Mouse (Mus musculus) telencephalon, adult 2 months (tissue): ENCODE measurements at regions not wholly inside any gene's neighbourhood (a gene's known extent, or its start where the extent isn't known, plus 50 kb on each side); places are given as distances from the start of the nearest gene placed in this dataset.

Experiments used
- DNase-seq: peaks from one replicate; pipeline ENCODE4 v3.0.0-alpha.2; 2011; ENCODE audit warnings: low read depth, low spot score

DNA sequence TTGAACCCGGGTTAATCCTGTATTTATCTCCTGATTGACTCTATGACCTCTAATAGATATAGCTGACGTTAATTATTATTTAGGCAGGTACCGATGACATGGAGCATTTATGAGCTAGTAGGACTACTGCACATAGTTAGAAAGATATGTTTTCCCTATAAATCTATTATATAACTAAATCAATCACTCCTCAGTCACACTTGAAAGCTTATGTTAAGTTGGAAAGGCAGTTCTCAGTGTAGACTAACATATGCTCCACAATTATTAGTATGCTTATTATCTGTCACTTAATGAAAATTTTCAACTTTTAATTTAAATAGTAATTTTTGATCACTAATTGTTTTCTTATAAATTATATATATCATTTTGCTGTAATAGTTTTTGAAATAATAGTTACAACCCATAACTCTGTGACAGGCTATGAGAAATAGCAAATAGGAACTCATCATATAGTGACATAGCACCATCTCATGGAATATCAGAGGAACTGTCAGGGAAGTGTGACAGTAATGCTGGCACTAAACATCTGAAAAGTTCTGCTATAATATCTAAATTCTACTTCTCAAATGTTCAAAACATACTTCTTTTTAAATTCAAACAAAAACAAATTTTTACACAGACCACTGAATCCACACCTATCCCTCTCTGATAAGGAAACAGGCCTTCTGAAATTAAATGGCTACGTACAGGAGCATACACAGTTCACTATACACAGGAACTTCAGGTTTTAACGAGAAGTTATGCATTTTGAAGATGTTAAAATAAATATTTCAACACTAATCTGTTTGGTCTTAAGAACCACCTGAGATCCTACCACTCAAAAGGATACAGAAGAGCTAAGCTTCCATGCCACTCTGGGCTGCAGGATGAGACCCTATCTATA, 75.3 kb upstream of the Map2 start:
- DNase-seq, result peak; percentile 13

DNA sequence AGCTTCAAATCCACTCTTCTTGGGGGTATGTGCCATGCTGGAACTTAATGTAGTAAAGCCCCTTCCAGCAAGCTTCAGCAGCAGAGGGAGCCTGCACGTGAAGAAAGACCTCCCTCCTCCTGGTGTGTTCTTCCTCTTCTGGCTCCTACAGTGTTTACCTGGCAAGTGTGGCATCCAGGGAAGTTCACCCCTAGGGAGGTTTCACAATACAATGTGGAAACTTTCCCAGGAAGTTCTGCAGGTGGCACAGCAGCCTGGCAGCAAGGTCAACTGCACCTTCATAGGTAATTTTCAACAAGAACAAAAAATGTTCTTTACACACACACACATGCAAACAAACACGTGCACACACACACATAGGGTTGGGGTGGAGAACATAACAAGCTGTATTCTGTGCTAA, 73.7 kb upstream of the Map2 start:
- DNase-seq, result no peak

DNA sequence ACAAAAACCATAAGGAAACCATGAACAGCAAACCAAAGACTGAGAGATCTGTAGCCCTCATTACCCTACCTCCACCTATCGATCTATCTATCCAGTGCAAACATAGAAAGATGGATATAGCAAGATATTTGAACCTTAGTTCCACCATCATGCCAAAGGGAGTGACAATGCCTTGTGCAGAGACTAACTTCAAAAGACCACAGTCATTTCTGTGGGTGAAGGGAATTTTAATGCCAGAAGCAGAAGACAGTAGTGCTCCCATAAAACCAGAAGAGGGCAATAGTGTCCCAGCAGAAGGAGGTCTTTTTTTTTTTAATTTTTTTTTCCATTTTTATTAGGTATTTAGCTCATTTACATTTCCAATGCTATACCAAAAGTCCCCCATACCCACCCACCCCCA, 70.6 kb upstream of the Map2 start:
- peak; percentile 10 for DNase-seq

DNA sequence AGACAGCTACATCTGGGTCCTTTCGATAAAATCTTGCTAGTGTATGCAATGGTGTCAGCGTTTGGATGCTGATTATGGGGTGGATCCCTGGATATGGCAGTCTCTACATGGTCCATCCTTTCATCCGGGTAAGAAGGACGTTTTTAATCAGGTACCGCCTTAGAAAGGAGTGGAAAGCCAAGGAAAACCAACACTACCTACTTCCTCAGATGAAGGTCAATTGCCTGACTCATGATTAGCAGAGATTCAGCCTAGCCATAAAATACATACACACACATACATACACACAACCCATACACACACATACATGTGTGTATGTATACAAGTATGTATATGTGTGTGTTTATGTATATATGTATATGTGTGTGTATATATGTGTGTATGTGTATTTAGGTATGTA, 69.9 kb upstream of the Map2 start:
- no peak for DNase-seq

DNA sequence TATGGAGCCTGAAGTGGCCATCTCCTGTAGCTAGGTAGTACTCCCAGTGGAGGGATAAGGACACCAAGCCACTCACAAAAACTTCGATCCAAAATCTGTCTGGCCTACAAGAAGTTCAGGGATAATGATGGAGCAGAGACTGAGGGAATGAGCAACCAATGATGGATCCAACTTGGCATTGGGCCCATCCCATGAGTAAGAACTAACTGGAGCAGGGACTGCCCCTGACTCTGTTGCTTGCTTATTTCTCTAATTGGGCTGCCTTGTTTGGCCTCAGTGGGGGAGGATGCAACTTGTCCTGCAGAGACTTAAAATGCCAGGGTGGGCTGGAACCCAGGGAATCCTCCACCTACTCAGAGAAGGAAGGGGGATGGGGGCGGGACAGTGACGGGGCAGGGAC, 67.0 kb upstream of the Map2 start:
- DNase-seq, result no peak

DNA sequence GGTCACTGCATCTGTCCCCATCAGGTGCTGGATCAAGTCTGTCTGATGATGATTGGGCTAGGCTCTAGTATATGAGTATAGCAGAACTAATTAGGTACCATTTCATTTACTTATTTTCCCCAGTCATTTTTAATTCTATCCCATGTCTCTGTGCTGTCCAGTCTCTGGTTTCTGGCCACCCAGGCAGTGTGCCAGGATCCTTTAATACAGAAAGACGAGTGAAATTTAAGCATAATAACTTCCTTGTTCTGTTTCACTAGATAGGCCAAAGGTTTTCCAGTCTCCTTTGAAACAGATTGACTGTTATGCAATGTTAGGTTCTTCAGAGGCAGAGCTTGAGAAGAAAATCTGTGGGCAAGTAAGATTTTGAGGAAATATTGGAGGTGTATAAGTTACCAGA, 61.2 kb upstream of the Map2 start:
- no peak for DNase-seq

DNA sequence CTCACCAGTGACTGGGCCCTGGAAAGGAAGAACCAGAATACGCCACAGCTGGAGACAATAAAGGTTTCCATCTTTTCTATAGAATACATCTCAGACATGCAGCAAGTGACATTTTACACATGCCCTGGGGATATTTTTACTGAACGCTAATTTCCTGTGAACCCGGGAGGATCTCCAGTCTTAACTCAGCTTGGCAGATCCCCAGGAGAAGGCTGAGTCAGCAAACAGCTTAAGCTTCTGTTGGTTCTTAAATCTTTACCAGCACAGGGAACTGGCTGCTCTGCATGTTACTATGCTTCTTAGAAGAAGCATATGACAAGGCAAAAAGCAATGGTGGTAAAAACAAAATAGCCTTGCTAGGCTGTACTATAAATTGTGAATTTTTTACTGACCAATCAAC, 59.7 kb upstream of the Map2 start:
- peak; percentile 71 for DNase-seq
